24 mouse cellular contexts compared by ENCODE assay signal in genomic region chr1:30416582-30416981, GRCm38 (mm10).
DNase-seq lines count a peak whose midpoint lies in the region; ATAC-seq and TF ChIP-seq lines count a peak whose summit lies in the region.
"Had no signal": no experiment of that assay in that cellular context is flagged by ENCODE, and none has a peak within 500 bp of the region (broad histone marks: within the 10 kb centered on the region; RNA-seq: fewer than 3 reads in every experiment).

No protein-coding gene starts in this region.

- no peaks in the 10 kb centered on the region for H3K27me3 ChIP-seq in lung, postnatal 0 days (replicated peaks; ENCODE audit: insufficient read depth, low read length)
- H3K27me3 ChIP-seq: embryonic facial prominence, embryonic 15.5 days; hindbrain, embryonic 12.5 days had no signal

- no peak for TF ChIP-seq EP300 in lung, postnatal 0 days (IDR thresholded peaks at IDR 0.05)

- no peak overlapping the region for H3K4me3 ChIP-seq in left cerebral cortex, adult 2 months
- H3K4me3 ChIP-seq in lung, postnatal 0 days (ENCODE audit: low read depth, low read length) = no peak overlapping the region
- H3K4me3 ChIP-seq: embryonic facial prominence, embryonic 15.5 days; erythroblast, embryonic 14.5 days; forebrain, embryonic 10.5 days; gastrocnemius, adult 2 months; heart, embryonic 10.5 days; hindbrain, embryonic 12.5 days had no signal

- no peak for DNase-seq in left cerebral cortex, adult 2 months (ENCODE audit: extremely low spot score in 1 of 2, low spot score in 2 of 2)
- DNase-seq in left cerebral cortex, adult 8-10 months (ENCODE audit: low spot score in 2 of 2) = no peak
- DNase-seq in right cerebral cortex, adult 2 months (ENCODE audit: low spot score in 2 of 2) = peak; percentile 22 to 24
- DNase-seq in right cerebral cortex, postnatal 4 days = no peak
- peak; percentile 17 to 21 for DNase-seq in left cerebral cortex, postnatal 36 days (ENCODE audit: low spot score in 2 of 2)
- DNase-seq in cerebellum, postnatal 10 days = no peak
- DNase-seq in lung, postnatal 0 days (ENCODE audit: low spot score) = no peak
- DNase-seq: adrenal gland, adult 8-10 months; adrenal gland, postnatal 36 days; cerebellum, adult 11 months; cerebellum, adult 8-10 months; cerebellum, postnatal 25 days; gastrocnemius, adult 2 months; gastrocnemius, postnatal 25 days; heart, postnatal 10 days; heart, postnatal 4 days had no signal

- H3K9me3 ChIP-seq in lung, postnatal 0 days (ENCODE audit: low read length) = no peaks in the 10 kb centered on the region
- H3K9me3 ChIP-seq: embryonic facial prominence, embryonic 15.5 days; forebrain, embryonic 10.5 days; heart, embryonic 10.5 days; hindbrain, embryonic 12.5 days had no signal

- H3K9ac ChIP-seq in lung, postnatal 0 days (replicated peaks; ENCODE audit: low read depth) = no peak overlapping the region
- H3K9ac ChIP-seq: embryonic facial prominence, embryonic 15.5 days; hindbrain, embryonic 12.5 days had no signal

- H3K4me1 ChIP-seq in lung, postnatal 0 days (ENCODE audit: insufficient read depth, low read depth, low read length) = no peaks in the 10 kb centered on the region
- H3K4me1 ChIP-seq: embryonic facial prominence, embryonic 15.5 days; forebrain, embryonic 10.5 days; heart, embryonic 10.5 days; hindbrain, embryonic 12.5 days had no signal

- peak overlapping the region; percentile 53 for H3K27ac ChIP-seq in left cerebral cortex, adult 2 months
- no peak overlapping the region for H3K27ac ChIP-seq in lung, postnatal 0 days (ENCODE audit: low read length)
- H3K27ac ChIP-seq: embryonic facial prominence, embryonic 15.5 days; forebrain, embryonic 10.5 days; gastrocnemius, adult 2 months; heart, embryonic 10.5 days; hindbrain, embryonic 12.5 days had no signal

- no peak overlapping the region for H3K4me2 ChIP-seq in lung, postnatal 0 days (replicated peaks; ENCODE audit: low read depth, low read length)
- H3K4me2 ChIP-seq: embryonic facial prominence, embryonic 15.5 days; hindbrain, embryonic 12.5 days had no signal

- intact Hi-C loops in left cerebral cortex, adult 2 months (cut with DNase I) = no loop called here
- intact Hi-C loops in left cerebral cortex, postnatal 36 days (cut with DNase I) = no loop called here

- no peaks in the 10 kb centered on the region for H3K36me3 ChIP-seq in lung, postnatal 0 days (ENCODE audit: insufficient read depth, low read length)
- H3K36me3 ChIP-seq: embryonic facial prominence, embryonic 15.5 days; forebrain, embryonic 10.5 days; heart, embryonic 10.5 days; hindbrain, embryonic 12.5 days had no signal

- TF ChIP-seq CTCF in left cerebral cortex, adult 2 months (IDR thresholded peaks at IDR 0.05) = no peak
- TF ChIP-seq CTCF in lung, postnatal 0 days (IDR thresholded peaks at IDR 0.05) = no peak

- ATAC-seq in lung, postnatal 0 days = no peak
- ATAC-seq: forebrain, embryonic 14.5 days; hindbrain, embryonic 16.5 days; inflammation-experienced regulatory T-cells, adult 6 months had no signal

Comparison
In these comparisons a context has a peak if more than half of its experiments do, and no peak if none do; other contexts are left out.
1. DNase-seq: peak in right cerebral cortex, adult 2 months (2 of 2) and left cerebral cortex, postnatal 36 days (2 of 2); none in left cerebral cortex, adult 2 months (0 of 2), left cerebral cortex, adult 8-10 months (0 of 2), right cerebral cortex, postnatal 4 days (single experiment), cerebellum, postnatal 10 days (0 of 2) and lung, postnatal 0 days (single experiment).